Mouse (Mus musculus) retina, postnatal 1 day (tissue): ENCODE measurements around the gene Tmem239.

Source experiments
- DNase-seq: peaks from one replicate; pipeline ENCODE4 v3.0.0-alpha.2; 2012

The Tmem239 gene

DNA sequence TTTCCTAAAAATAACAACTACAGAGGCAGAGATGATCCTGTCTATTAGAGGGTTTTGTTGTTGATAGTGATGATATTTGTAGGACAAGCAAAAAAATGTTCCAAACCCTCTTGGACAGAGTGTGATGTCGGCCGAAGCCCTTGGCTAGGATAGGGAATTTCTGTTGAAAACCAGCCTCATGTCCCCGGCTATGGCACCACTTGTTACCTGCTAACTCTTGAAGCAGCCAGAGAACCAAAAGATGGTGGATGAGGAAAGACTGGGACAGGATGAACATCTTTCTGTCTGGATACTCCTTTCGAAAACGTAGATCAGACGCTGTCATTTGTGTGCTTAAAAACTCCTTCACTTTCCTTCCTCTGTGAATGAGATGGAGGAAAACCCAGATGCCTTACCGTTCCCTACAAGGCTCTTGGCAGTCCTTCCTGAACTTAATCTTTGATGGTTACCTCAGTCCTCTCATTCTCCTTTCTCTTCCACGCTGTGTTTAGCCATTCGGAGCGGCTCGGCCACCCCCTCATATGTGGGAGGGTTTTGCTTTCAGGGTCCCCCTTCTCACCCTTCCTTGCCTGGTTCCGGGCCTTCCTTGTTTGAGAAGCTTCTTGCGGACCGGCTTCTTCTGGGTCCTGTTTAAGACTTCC, 44.9 kb downstream of the Tmem239 start:
- no peak for DNase-seq

DNA sequence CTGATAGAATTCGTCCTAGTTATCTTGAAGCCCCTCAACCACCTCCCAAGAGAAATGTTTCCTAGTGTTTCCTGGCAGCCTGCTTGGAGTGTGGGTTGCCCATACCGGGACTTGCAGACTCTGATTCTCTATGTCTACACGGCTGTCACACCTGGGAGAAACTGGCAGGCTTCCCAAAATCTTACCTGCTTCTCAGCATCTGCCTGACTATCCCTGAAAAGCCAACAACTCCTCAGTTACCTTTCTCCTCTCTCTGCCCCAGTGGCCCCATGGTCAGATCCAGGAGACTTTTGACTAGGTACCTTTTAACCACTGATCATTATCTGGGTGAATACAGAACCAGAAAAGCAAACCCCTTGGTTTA, 45.4 kb downstream of the Tmem239 start:
- DNase-seq = no peak

- no peak for DNase-seq
Measured at GRCm38 (mm10) chr2:130452266-130452665, 46.0 kb downstream of the Tmem239 start.

DNA sequence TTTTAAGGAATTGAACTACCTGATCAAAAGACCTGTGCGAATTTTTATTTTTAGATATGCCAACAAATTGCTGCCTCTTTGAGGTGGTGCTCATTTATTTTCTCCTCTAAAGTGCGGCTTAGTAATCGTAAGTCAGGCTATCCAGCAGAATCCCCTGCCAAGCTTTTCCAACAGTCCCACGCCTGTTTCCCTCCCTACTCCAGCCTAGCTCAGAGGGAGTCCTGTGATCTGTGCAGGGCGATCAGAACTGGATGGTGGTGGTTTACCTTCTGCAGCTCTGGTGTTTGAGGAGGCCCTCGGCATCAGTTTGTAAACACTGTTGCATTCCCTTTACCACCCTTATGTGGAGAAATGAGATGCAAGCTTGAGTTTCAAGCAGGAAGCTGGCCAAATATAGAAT, 47.1 kb downstream of the Tmem239 start:
- DNase-seq = no peak

- no peak for DNase-seq
Measured at GRCm38 (mm10) chr2:130454748-130455370, 48.6 kb downstream of the Tmem239 start.
